Mouse (Mus musculus): ENCODE results near the gene Olfr520. TPM values are rescaled to one million over a fixed set of nuclear protein-coding genes. Genes with fewer than 3 reads are reported as not detected.
"Not testable (repeated sequence)": the region's sequence is repeated elsewhere in the genome, so short reads cannot be mapped to it uniquely, and the experiment has no call there.

Gene Olfr520
- total RNA-seq, 2 experiments from 2014 or later, result not detected

GRCm38 (mm10) chr7:99704736-99705519, 25.1 kb upstream of the Olfr520 start:
- no peak for DNase-seq
- intact Hi-C loops (cut with DNase I), result no loop called here
- peak overlapping the region; percentile 88 for H3K27ac ChIP-seq

GRCm38 (mm10) chr7:99706341-99707037, 23.6 kb upstream of the Olfr520 start:
- peak; percentile 74 for DNase-seq
- peak overlapping the region; percentile 88 for H3K27ac ChIP-seq
- peak overlapping the region; percentile 72 for H3K4me3 ChIP-seq
- intact Hi-C loops (cut with DNase I), result no loop called here
- TF ChIP-seq CTCF (IDR thresholded peaks at IDR 0.05), result no peak

More at GRCm38 (mm10) chr7:99704736-99705519, 25.1 kb upstream of the Olfr520 start:
- no peak for TF ChIP-seq CTCF (IDR thresholded peaks at IDR 0.05)
- peak overlapping the region; percentile 72 for H3K4me3 ChIP-seq

- Histone ChIP-seq H3K27ac (peak overlapping the region; percentile 88), H3K4me3 (peak overlapping the region; percentile 72)
- intact Hi-C loops (cut with DNase I), result no loop called here
- TF ChIP-seq CTCF (IDR thresholded peaks at IDR 0.05), result 0 out of 2 replicates have a peak, but pooled peaks have one; percentile 11
- peak; percentile 80 for DNase-seq
Measured at GRCm38 (mm10) chr7:99707038-99707595, 23.0 kb upstream of the Olfr520 start.

GRCm38 (mm10) chr7:99707671-99708070, 22.4 kb upstream of the Olfr520 start:
- peak; percentile 42 for DNase-seq
- intact Hi-C loops (cut with DNase I), result no loop called here
- Histone ChIP-seq H3K27ac (peak overlapping the region; percentile 88), H3K4me3 (no peak overlapping the region)
- TF ChIP-seq CTCF (IDR thresholded peaks at IDR 0.05), result no peak

GRCm38 (mm10) chr7:99708301-99708721, 21.8 kb upstream of the Olfr520 start:
- intact Hi-C loops (cut with DNase I), result no loop called here
- TF ChIP-seq CTCF (IDR thresholded peaks at IDR 0.05), result no peak
- DNase-seq, result no peak
- H3K4me3 ChIP-seq, result no peak overlapping the region
- H3K27ac ChIP-seq, result peak overlapping the region; percentile 88

GRCm38 (mm10) chr7:99708750-99709149, 21.3 kb upstream of the Olfr520 start:
- no peak for TF ChIP-seq CTCF (IDR thresholded peaks at IDR 0.05)
- DNase-seq, result no peak
- Histone ChIP-seq H3K27ac (peak overlapping the region; percentile 88; the same call in 1 of the 2 replicates), H3K4me3 (no peak overlapping the region)
- intact Hi-C loops (cut with DNase I), result no loop called here

- H3K27ac ChIP-seq, result no peak overlapping the region
- no peak overlapping the region for H3K4me3 ChIP-seq
- no peak for TF ChIP-seq CTCF (IDR thresholded peaks at IDR 0.05)
- DNase-seq, result no peak
- intact Hi-C loops (cut with DNase I), result loop anchor here (1.0 to 10.0 kb wide), 5 partner anchors 51 to 165 kb away; no protein-coding TSS in a partner anchor
Measured at GRCm38 (mm10) chr7:99709992-99710391, 20.1 kb upstream of the Olfr520 start.

GRCm38 (mm10) chr7:99710476-99710875, 19.6 kb upstream of the Olfr520 start:
- peak; percentile 73 for DNase-seq
- TF ChIP-seq CTCF (IDR thresholded peaks at IDR 0.05), result peak; percentile 97; the same call in 1 of the 2 replicates
- Histone ChIP-seq H3K4me3 (no peak overlapping the region), H3K27ac (peak overlapping the region; percentile 38; the same call in 1 of the 2 replicates)
- intact Hi-C loops (cut with DNase I), result loop anchor here (1.0 to 10.0 kb wide), 5 partner anchors 51 to 164 kb away; no protein-coding TSS in a partner anchor

- no peak within 1 kb of the TSS for H3K4me3 ChIP-seq
- DNase-seq, result no peak
- peak within 1 kb of the TSS; percentile 38; the same call in 1 of the 2 replicates for H3K27ac ChIP-seq
- intact Hi-C loops (cut with DNase I), result loop anchor here (5.0 to 10.0 kb wide), 2 partner anchors 86 to 164 kb away; no protein-coding TSS in a partner anchor
- no peak for TF ChIP-seq CTCF (IDR thresholded peaks at IDR 0.05)
Measured at GRCm38 (mm10) chr7:99711166-99711565, 18.9 kb upstream of the Olfr520 start, which contains the start of gene Slco2b1. Gene Slco2b1, minus strand, starts transcription at chr7:99711340.

GRCm38 (mm10) chr7:99712431-99712830, 17.6 kb upstream of the Olfr520 start:
- Histone ChIP-seq H3K27ac (no peak overlapping the region), H3K4me3 (no peak overlapping the region)
- no peak for DNase-seq
- intact Hi-C loops (cut with DNase I), result loop anchor here (5.0 to 10.0 kb wide), 2 partner anchors 85 to 162 kb away; no protein-coding TSS in a partner anchor
- TF ChIP-seq CTCF (IDR thresholded peaks at IDR 0.05), result no peak

GRCm38 (mm10) chr7:99716536-99716935, 13.5 kb upstream of the Olfr520 start:
- no peak for DNase-seq
- H3K4me3 ChIP-seq, result no peak overlapping the region
- no peak for TF ChIP-seq CTCF (IDR thresholded peaks at IDR 0.05)
- intact Hi-C loops (cut with DNase I), result loop anchor here (10.0 kb wide), 1 partner anchor 158 kb away; no protein-coding TSS in a partner anchor
- H3K27ac ChIP-seq, result no peak overlapping the region

- no peak overlapping the region for H3K4me3 ChIP-seq
Measured at GRCm38 (mm10) chr7:99734612-99735011, 4.5 kb downstream of the Olfr520 start.

GRCm38 (mm10) chr7:99735491-99735890, 5.4 kb downstream of the Olfr520 start:
- H3K4me3 ChIP-seq; DNase-seq; intact Hi-C loops (cut with DNase I); H3K27ac ChIP-seq: not testable (repeated sequence)

More at GRCm38 (mm10) chr7:99734612-99735011, 4.5 kb downstream of the Olfr520 start:
- H3K27ac ChIP-seq, result no peak overlapping the region
- intact Hi-C loops (cut with DNase I), result no loop called here
- no peak for DNase-seq
- no peak for TF ChIP-seq CTCF (IDR thresholded peaks at IDR 0.05)
